Mouse (Mus musculus) olfactory bulb, adult 2 months (tissue): ENCODE results near the gene Polr3b.

ENCODE experiments used
- CTCF ChIP-seq: fragments of 200-500 bp; IDR thresholded peaks from 2 replicates; pipeline ENCODE4 v1.5.1; 2012; ENCODE audit warnings: low read depth, mild to moderate bottlenecking, low read length, moderate library complexity; ENCODE audit not compliant: insufficient read depth
- POLR2A ChIP-seq: fragments of 200-500 bp; IDR thresholded peaks from 2 replicates; pipeline ENCODE4 v1.6.1; 2012; ENCODE audit warnings: mild to moderate bottlenecking, low read depth, low read length, moderate library complexity; ENCODE audit not compliant: insufficient read depth

GRCm38 (mm10) chr10:84759511-84760117 lies 137.5 kb downstream of the Polr3b start:
- TF ChIP-seq POLR2A = no peak
- TF ChIP-seq CTCF = no peak
